Mouse (Mus musculus) cerebellum, adult (tissue): ENCODE results near the gene Tha1.
"Not testable (repeated sequence)": the region's sequence is repeated elsewhere in the genome, so short reads cannot be mapped to it uniquely, and the experiment has no call there.

Experiments
- ATAC-seq: cut with Nextera tagmentation; 2 replicates; pipeline ENCODE4 v1.9.2; 2017; ENCODE audit warnings: mild to moderate bottlenecking, moderate library complexity, mixed read lengths; ENCODE audit not compliant: insufficient number of reproducible peaks, low FRiP score, low TSS enrichment

Tha1 gene

DNA sequence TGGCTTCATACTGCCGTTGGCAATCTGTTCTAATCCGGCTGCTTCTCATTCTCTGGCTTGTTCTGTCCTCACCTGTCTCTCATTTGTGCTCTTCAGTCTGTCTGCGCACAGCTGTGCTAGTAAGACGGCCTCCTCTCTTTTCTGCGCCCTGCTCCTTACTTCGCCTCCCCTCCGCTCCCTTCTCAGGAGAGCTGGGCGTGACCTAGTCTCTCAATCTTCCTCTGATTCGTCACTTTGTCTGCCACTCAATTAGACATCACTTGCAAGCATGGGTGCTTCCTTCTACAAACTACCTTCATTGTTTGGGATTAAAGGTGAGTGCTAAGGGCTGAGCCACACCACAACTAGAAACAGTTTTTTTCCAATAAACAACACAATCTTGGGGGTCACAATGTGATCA lies 19.0 kb downstream of the Tha1 start:
- no peak for ATAC-seq

GRCm38 (mm10) chr11:117852875-117853274 lies 20.4 kb downstream of the Tha1 start:
- ATAC-seq = no peak

- peak; percentile 90; the same call in 1 of the 2 replicates for ATAC-seq
Measured at GRCm38 (mm10) chr11:117848985-117849671, 24.2 kb downstream of the Tha1 start, which contains the start of gene Birc5. TSS of gene Birc5 (plus strand) at chr11:117849251.

DNA sequence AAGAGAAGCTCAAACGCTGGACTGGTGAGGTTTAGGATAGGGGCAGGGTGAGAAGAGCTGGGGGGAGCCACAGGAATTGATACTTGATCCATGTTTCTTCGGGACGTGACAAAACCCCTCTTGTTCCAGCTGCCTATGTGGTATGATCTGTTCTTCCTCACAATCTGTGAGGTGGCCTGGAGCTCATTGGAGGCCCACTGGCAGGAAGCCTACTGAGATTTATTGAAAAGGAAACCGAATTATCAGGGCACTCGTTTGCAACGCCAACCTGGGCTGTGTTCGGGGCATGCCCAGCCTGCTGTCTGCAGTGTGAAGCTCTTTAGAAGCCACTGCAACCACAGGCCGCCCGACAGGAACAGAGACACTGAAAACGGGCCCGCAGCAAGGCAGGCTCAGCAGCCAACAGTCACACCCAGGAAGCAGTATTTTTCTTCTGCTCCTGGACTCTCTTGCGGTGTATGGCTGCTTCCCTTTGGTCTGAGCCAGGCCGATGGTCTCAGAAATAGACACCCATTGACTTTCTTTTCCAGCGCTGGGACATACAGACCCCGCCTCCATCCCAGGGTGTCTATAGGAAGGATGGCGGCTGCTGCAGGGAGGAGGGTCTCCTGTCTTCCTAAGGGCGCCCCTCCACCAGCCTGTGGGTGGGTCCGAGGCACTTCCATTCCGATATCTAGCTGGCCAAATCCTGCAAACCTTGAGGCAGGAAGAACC lies 24.9 kb downstream of the Tha1 start:
- ATAC-seq = peak; percentile 32; the same call in 1 of the 2 replicates

DNA sequence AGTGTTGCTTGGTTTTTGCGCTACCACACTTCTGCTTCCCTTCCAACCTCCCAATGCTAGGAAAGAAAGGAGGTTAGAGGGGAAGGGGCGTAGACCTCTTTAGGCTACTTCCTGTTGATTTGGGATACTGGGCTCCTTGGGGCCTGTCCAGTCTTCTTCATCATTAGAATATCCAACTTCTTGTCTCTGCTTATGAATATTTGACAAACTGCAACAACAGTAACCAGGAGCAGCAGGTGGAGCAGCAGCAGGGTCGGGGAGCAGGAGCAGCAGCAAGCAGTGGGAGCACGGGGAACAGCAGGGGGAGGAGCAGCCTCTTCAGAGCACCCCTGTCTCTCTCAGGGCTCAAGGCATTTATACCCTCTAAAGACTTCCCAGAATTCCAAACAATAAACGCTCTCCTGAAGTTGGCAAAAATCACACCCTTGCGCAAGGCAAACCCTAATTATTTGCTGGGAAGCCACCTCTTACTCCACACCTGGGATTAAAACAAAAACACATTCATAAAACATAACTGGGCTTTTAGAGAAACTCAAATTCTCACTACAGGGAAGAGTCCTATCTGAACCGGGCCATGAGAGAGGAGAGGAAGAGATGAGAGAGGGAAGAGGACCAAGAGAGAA lies 25.6 kb downstream of the Tha1 start:
- no peak for ATAC-seq

- no peak for ATAC-seq
Measured at GRCm38 (mm10) chr11:117846640-117847039, 26.6 kb downstream of the Tha1 start.

DNA sequence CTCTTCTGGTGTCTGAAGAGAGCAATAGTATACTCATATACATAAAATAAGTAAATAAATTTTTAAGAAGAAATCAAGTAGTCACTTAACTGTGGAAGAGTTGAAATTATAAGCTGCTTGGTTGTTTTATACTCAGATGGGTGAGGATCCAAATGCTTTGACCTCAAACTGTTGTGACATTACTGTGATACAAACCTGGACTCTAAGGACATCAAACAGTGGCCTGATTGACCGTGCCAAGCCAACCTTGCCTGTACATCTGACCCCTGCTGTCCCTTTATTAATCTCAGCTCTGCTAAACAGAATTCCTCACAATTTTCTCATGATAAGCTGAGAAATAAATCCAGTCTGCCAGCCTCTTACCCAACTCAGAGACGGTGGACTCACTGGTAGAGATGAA lies 27.6 kb downstream of the Tha1 start:
- no peak for ATAC-seq

GRCm38 (mm10) chr11:117844997-117845396 lies 28.3 kb downstream of the Tha1 start:
- ATAC-seq = no peak

- ATAC-seq = no peak
Measured at GRCm38 (mm10) chr11:117843434-117843833, 29.8 kb downstream of the Tha1 start.

DNA sequence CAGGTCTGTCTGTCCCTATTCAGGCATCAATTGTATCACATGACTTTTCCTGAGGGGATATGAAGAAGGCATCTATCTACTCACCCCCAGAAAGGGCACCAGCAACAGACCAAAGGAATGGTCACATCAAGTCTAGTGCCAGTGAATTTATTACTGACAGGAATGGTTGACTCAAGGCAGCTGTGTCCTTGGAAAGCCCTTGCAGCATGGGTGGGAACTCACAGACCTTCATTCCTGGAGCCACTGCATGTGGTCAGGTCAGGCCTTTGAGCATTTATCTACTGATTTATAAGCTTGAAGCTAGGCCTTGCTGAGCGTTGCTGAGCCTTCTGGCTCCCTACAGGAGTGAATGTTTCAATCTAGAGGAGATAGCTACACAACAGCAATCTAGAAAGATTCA lies 32.4 kb downstream of the Tha1 start:
- ATAC-seq = no peak

DNA sequence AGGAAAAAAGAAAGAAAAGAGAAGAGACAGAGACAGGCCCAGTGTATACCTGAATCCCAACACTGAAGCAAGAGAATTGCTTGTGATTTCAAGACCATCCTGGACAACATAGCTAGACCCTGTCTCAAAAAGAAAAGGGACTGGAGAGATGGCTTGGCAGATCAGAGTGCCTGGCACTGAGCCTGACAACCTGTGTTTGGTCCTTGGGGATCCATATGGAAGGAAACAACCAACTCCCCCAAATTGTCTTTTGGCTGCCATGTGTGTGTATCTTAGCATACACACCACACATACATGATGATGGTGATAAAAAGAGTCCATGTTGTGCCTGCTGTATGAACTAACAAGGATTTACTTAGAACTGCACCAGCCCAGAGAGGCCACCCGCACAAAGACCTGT lies 34.3 kb downstream of the Tha1 start:
- no peak for ATAC-seq

DNA sequence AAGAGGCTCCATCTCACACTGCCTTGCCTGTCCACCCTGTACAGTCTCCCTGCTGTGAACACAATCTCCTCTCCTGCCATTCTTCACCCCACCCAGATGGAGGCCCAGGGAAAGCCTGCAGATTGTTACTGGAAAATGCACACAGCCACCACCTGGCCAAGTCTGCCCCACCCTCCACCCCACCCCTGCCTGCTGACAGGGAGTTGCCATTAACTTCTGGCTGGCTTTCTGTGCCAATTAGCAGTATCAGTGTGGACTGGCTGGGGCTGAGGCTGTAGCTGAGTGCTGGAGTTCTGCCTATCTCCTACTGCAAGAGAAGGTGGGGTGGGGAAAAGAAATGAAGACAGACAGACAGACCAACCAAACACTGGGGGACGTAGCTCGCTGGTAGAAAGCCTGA lies 34.7 kb downstream of the Tha1 start:
- no peak for ATAC-seq

GRCm38 (mm10) chr11:117836306-117836705 lies 37.0 kb downstream of the Tha1 start:
- no peak for ATAC-seq

DNA sequence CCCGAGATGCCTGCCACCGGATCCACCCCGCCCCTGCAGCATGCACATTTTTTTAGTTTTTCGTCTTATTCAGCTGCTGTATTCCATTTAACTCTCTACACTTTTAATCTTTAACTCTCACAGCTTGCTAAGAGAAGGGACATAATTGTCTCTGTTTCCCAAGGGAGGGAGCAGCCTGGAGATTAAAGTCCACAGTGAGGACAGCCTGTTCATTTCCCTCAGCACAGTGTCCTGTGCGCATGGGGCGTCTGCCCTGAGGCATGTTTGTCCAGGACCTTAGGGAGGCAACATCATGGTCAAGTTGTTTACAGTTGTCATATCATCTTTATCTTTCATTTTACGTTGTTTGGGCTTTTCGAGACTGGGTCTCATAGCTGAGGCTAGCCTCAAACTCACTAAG lies 39.2 kb downstream of the Tha1 start:
- ATAC-seq = no peak

DNA sequence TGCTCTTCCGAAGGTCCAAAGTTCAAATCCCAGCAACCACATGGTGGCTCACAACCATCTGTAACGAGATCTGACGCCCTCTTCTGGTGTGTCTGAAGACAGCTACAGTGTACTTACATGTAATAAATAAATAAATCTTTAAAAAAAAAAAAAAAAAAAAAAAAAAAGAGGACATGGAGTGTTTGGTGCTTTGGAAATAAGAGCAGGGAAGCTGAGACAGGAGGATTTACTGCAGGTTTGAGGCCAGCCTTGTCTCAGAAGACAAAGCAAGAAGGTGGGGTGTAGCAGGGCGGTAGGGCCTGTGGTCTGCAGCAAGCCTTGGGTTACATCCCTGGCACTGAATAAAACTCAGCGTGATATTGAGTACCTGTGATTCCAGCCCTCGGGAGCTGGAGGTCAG lies 39.8 kb downstream of the Tha1 start:
- ATAC-seq = not testable (repeated sequence)

- no peak for ATAC-seq
Measured at GRCm38 (mm10) chr11:117832086-117832969, 41.0 kb downstream of the Tha1 start.

GRCm38 (mm10) chr11:117830401-117830800 lies 42.9 kb downstream of the Tha1 start:
- ATAC-seq = no peak

DNA sequence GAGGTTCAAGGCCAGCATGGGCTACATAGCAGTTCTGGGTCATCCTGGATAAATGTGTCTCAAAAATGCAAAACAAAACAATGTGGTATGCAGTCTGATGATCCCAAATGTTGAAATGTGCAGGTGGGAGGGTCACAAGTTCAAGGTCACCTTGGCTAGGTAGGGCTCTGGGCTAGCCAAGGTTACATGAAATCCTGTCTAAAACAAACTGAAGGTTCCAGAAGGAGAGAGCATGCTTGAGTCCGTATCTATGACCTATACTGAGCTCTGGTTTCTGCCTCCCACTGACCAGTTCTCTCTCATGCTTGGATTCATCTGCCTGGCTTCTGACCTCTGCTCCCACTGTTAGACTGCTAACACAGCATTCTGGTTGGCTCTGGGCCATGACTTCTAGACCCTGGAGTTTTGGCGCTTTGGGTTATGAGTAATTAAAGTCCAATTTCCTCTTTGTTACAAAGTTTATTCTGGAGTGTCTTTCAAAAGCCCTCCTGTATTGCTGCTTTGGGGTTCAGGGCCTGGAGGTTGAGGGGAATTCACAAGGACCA lies 43.5 kb downstream of the Tha1 start:
- no peak for ATAC-seq

- ATAC-seq = no peak
Measured at GRCm38 (mm10) chr11:117828888-117829604, 44.2 kb downstream of the Tha1 start.
